Mouse (Mus musculus): ENCODE measurements around the gene Tsn. TPM values are rescaled to one million over a fixed set of nuclear protein-coding genes. Genes with fewer than 3 reads are reported as not detected.
A peak's percentile ranks its signal among the peaks of the same experiment; 100 is the strongest.

The Tsn gene
- 94.0 and 114 TPM in 2 replicates for total RNA-seq (2021)
- long read RNA-seq, experiment 1, full-length matches to known transcripts = 158 of 175 reads
- long read RNA-seq, experiment 1, partial matches to known transcripts = 0 of 175 reads
- long read RNA-seq, experiment 1, other reads (novel, unspliced or antisense) = 17 of 175 reads
- long read RNA-seq, experiment 2, full-length matches to known transcripts = 101 of 113 reads
- long read RNA-seq, experiment 2, partial matches to known transcripts = 1 of 113 reads
- long read RNA-seq, experiment 2, other reads (novel, unspliced or antisense) = 11 of 113 reads

DNA sequence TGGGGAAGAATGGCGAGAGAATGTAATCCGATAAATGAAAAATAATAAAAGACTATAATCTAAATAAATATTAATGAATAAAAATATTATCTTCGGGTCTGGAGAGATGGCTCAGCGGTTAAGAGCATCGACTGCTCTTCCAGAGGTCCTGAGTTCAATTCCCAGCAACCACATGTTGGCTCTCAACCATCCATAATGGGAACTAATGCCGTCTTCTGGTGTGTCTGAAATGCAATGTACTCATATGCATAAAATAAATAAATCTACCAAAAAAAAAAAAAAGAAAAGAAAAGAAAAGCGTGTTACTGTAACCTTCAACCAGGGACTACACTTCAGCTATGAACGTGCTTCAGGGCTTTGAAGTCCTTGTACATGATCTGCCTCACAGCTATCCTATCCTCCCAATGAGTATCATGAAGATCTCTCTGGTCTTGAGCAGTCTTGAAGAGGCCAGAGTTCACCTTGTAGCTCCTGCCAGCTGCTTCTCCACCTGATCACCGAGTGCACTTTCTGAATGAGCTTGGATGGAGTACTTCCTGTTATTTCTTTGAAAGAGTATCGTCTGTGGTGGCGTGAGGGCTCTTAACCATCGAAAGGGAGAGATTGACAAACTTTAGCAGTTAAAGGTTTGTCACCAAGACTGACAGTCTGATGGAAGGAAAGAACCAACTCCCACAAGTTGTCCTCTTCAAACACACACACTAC lies at the start of gene Tsn:
Tsn (minus strand) TSS at position 118 of the 705 bp plus-strand sequence.
- DNase-seq = no peak

DNA sequence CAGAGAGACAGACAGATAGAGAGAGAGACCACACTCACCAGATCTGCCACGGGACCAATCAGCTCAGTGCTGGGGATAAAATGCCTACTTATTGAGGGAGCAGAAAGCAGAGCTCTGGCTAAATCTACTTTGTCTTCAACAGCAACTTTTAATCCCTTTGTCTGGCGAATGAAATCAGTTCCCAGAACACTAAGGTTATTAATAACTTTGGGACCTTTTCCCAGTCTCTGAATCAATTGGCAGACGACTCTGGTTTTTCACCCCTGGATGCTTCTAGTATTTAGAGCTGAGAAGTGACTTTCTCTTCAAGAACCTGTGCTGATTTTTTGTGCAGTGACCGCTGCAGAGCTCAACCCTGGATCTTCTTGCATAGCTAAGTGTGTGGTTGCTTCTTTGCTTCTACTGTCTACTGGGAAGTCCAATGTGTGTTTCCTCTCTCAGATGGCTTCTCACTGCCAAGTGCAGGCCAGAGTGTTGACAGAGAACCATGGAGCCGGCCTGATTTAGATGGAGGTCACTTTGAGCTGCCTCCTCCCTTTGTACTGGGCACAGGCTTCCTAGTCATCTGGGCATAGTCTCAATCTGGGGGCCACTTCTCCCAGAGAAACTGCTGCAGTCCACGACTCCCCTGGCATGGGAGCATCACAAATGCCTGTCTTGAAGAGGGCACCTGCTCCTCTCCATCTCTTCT lies 47.7 kb upstream of the Tsn start:
- DNase-seq = no peak

DNA sequence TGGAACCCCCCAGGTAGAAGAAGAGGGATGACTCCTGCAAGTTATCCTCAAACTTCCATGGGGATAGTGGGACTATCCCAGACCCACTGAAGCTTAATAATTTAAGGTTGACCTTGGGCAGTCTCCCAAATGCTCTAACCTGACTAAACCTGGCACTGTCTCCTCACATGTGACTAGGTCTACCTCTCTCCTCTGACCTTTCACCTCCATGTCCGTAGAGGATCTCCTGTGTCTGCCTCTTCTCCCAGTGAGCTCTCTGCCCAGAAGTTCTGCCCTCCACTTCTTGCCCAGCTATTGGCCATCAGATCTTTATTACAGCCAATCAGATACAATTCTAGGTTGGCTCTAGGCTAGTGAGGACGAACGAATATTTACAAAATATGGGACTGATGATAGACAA lies 38.4 kb upstream of the Tsn start:
- DNase-seq = no peak

DNA sequence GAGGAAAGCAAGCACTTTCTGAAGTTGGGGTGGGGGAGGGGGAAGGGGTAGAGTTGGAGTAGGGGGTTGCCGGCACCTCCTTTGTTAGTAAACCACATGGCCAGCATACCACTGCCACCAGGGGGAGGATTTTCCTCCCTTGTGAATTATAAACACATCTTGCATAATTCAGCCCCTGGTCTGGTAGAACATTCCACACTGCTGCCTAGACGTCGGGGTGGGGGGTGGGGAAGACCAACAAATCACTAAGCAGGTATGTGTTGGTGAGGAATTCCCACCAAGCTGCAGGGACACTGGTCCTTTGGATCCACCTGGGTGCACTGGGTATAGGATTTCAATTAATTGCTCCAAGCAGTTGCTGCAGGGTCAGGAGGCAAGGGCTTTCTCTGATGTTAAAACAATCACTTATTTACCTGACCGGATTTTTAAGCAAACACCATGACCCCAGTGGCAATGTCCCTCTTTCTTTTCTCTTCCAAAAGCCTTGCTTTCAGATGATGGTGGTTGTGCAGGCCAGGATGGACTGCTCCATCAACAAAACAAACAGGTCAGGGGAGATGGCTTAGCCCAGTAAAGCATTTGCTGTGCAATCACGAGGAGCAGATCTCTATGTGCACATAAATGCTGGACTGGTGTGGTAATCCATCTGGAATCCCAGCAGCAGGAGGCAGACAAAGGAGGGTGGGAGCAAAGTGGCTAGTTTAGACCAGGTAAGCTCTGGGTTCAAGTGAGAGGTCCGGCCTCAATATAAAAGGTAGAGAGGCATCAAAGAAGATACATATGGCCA lies 32.3 kb upstream of the Tsn start:
- DNase-seq = peak; percentile 9

DNA sequence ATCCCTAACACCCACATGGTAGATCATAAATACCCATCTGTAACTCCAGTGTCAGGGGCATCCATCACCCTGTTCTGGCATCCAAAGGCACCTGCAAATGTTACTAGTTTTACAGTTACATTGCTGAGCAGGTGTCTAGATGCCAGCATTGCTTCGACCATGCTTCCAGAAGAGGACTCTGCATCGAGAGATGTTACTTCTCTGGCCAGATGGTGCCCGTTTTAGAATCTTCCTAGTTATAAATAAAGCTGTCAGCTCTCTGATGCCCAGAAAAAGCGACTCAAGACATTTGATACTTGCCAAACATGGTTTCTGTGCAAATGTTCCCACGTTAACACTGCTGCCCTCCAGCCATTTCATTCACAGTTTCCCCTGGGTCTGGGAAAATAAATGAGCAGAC lies 26.4 kb upstream of the Tsn start:
- DNase-seq = no peak

DNA sequence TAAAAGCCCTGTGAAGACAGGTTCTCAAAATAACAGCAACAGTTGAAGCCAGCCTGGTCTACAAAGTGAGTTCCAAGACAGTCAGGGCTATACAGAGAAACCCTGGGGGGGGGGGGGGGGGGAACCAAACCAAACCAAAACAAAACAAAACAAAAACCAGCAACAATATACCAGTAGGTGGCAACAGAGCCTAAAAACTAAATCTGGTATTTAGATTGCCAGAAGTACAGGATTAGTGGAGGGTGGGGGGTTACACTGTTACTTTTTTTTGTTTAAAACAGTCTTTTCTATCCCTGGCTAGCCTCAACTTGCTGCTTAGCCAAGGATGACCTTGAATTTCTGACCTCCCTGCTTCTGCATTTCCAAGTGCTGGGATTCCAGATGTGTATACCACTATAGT lies 24.3 kb upstream of the Tsn start:
- no peak for DNase-seq

DNA sequence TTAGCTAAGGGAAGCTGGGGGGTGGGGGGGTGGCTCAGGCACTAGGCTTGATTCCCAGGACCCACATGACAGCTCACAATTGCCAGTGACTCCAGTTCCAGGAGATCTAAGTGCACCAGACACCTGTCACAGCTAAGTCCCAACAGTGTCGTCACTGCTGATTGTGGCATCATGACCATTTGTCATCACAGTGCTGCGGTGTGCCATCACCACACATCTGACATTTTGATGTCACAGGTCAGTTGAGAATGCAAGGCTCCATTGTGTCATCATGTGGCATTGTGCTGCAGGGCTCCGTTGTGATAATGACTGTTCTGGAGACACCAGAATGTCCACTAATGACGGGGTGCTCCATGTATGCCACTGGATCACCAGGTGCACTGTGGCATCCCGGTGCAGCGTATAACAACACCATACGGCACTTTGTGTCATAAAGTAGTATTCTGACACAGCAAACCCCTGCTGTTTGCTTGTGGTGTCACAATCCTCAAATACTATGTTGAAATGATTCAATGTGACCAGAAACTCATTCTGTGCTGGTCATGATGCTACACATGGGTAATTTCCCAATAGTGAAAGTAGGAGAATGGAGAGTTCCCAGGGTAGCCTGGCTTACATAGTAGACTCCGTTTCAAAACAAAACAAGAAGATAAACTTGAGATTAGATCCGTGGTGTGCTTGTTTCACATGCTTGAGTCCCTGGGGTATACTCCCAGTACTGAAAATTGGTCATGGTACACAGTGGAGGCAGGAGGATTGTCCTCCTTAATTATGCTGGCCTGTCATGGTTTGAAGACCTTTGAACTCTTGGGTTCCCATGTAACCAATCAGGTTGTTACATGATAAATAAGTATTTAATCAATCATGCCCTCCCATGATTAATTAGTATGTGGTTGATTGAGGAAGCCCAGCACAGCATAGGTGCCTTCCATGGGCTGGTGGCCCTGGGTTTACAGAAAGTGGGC lies 23.5 kb upstream of the Tsn start:
- no peak for DNase-seq

DNA sequence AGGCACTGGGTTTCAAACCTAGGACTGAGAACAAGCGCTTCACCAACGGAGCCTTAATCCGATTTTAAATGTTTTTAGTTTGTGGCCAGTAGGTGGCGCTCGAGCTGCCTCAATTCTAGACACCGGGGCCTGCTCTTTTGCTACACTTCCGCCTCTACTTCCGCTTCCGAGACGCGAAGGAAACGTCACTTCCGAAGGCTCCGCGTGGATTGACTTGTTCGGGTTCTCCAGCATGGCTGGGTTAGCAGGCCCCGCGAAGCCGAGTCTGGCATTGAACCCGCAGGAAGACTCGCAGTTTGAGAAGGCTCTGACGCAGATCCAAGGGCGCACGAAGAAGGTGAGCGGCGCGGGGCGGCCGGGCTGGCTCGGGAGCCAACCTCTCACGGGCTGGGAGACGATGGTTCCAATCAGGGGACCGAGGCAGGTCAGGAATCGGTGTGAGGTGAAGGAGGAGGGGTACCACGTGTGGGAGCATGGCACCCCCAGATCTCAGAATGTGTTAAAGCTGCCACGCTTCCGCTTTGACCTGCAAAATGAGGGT lies 10.2 kb upstream of the Tsn start, which contains the start of gene Nifk:
Nifk (plus strand) TSS at position 179 of the 541 bp plus-strand sequence.
- DNase-seq = peak; percentile 95

DNA sequence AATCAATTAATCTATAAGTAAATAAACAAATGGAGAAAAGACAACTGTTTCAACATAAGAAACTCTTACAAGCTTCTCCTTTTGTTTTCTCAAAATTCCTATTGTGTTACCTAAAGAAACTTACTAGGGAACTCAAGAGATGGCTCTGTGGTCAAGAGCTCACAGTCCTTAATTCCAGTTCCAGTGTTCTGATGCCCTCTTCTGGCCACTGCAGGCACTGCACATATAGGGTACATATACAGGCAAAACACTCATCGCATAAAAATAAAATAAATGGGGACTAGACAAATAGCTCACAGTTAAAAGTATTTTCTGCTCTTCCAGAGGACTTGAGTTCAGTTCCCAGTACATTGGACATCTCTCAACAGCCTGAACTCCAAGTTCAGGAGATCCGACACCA lies 9.2 kb upstream of the Tsn start:
- DNase-seq = peak; percentile 54

DNA sequence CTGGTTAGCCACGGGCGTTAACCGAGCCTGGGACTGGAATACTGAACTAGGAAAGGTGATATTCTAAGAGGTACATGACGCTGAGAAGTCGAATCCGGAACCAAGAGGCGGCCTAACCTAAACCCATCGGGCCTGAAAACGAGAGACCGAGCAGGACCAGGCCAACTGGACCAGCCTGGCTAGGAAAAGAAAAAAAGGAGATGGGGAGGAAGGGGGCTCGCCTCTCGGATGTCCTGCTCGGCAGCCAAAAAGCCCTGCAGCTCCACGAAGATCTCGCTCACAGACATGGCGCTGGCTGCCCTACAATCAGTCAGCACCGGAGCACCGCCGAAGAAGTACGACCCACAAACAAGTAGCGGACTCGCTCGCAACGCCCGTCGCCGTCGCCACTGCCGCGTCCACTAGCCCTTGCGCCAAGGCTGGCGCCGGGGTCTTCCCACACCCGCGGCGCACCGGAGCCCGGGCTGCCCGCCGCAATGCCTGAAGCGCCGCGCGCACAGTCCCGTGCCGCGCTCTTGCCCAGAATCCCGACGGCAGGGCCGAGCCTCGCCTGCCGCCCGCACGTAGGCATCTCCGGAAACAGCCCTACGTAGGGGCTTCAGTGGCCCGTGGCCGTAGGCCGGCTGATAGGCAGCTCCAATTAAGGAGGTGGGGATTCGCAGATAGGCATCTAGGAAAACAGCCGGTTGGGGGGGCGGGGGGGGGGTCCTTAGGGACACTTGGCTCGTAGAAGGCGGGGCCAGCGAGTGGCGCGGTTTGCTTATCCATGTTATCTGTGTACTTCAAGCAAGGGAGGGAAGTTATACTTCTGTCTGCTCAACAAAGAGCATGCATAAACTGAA lies 538 bp downstream of the Tsn start:
- DNase-seq = peak; percentile 92

DNA sequence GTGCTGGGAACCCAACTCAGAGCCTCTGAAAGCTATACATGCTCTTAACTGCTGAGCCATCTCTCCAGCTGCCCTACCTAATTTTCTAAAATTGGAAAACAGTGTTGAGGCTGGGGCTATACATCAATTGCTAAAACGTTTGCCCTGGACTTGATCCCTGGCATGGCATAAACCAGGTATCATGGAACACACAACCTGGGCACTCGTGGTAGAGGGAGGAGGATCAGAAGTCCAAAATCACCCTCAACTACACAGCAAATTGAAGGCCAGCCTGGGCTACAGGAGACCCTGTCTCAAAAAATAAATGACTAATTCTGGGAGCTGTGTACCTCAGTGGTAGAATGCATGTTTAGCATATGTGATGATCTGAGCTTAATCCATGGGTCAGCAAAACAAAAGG lies 13.8 kb downstream of the Tsn start:
- DNase-seq = no peak

DNA sequence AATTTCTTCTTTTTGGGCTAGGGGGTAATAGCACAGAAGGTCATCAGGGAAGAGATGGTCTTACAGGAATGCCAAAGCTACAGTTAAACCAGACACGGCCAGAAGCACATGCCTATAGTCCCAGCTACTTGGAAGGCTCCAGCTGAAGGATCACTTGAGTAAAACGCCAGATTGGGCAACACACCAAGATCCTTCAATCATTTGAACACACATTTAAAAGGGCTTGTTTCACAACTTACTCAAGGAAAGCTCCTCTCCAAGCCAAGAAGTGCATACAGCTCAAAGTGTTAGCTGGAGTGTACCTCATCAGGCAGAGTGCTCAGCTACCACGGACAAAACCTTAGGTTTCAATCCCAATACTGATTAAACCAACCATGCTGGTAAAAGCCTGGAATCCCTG lies 14.9 kb downstream of the Tsn start:
- DNase-seq = no peak

DNA sequence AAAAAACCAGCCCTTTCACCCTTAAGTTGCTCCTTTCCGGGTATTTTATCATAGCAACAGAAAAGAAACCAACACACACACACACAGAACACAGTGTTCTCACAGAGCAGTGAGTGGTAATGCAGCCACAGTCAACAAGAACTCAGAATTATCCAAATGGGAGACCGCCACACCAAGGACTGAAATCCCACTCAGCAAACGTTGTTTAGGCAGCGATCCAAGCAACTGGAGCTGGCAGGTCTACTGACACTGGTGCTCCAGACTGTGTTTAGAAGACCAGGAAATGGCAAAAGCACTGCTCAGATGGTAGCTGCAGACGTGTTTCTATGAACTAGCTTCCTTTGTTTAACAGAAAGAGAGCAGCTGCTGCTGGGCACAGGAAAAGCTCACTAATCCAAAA lies 16.7 kb downstream of the Tsn start:
- DNase-seq = no peak

DNA sequence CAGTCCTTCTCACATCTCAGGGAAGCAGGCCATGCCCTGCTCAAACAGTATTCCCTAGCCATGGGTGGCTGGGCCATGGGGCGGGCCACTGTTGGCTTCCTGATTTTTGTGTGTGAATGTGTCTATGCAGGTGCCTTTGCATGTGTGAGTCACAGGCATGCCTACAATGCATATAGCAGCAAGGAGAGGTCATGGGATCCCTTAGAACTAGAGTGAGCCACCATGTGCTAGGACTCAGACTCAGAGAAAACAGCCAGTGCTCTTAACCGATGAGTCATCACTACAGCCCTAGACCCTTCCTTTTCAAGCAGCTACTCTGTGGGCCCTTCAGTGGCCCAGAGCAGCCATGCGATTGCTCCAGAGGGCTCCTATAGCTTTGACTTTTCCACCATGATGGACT lies 17.3 kb downstream of the Tsn start:
- no peak for DNase-seq

DNA sequence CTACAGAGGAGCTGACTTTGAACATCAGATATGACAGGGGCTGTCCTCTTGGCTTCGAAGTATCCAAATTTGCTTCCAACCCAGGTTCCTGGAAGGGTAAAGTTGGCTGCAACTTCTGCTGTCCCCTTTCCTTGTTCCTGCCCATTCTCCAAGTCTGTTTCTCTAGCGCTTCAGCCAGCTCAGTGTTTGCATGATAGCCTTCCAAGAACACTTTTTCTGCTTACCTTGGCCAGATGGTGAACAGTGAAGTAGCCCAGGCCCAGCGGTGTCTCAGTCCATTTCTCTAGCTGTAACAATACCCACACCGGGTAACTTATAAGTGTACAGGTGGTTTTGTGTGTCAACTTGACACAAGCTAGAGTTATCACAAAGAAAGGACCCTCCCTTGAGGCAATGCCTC lies 19.2 kb downstream of the Tsn start:
- DNase-seq = no peak

DNA sequence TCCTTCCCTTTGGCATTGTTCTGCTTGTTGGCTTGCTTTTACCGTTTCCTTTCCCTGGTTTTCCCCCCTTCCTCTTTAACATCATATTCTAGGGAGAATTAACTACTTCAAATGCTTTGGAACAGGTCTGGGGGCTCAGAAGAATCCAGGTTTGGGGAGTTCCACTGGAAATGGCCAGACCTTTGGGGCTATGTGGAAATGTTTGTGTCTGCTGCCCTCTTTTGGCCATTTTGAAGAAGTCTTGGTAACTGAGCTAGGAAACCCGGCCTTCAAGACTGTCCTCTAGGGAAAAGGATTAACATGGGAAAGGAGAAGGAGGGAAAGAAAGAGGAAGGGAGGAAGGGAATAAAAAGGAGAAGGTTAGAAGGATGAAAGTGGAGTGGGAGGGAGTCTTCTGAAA lies 36.4 kb downstream of the Tsn start:
- peak; percentile 47 for DNase-seq

DNA sequence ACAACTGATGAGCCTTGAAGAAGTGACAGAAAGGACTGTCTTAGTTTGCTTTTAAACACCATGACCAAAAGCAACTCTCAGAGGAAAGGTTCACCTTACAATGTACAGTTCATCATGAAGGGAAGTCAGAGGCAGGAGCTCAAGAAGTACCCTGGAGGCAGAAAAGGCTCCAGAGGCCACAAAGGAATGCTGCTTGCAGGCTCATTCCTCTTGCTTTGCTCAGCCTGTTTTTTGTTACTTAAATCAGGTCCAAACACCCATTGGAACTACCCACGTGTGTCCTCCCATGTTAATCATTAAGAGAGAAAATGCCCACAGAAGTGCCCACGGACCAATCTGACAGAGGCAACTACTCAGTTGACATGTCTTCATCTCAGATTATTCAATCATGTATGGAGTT lies 59.6 kb downstream of the Tsn start:
- DNase-seq = no peak

Data from adrenal gland, postnatal 14 days (tissue).